Mouse (Mus musculus) adrenal gland, postnatal 14 days (tissue): ENCODE results near the gene Mycbp2. TPM values are rescaled to one million over a fixed set of nuclear protein-coding genes. Genes with fewer than 3 reads are reported as not detected.

Source experiments
- DNase-seq: peaks from one replicate; pipeline ENCODE4 v3.0.0; 2021; ENCODE audit warnings: mixed read lengths
- total RNA-seq: library from RNA; stranded (reverse); gene quantifications from 2 replicates; pipeline ENCODE4 v1.2.3, GENCODE M21; 2021

Gene Mycbp2
- total RNA-seq, 1 experiment from 2014 or later, result 49.7 TPM

GRCm38 (mm10) chr14:103073825-103074224, 272.8 kb downstream of the Mycbp2 start:
- no peak for DNase-seq

DNA sequence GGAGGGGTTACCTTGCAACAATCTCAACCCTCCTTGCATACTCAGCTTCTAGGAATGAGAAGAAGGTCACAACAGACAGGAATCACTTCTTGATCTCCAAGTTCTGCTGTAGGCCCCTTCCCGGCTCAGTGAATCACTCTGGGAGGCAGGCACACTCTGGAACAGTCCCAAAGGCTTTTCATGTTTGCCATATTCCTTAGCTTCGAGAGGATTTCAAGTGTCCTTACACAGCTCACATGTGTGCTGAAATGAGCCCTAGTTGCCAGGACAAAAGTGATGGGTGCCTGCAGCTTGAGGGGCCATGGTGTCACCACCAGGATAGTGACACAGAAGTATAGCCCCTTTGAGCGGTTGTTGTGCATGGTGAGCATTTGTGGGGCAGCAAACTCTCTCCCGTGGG, 273.9 kb downstream of the Mycbp2 start:
- no peak for DNase-seq

- no peak for DNase-seq
Measured at GRCm38 (mm10) chr14:103071471-103071870, 275.1 kb downstream of the Mycbp2 start.

DNA sequence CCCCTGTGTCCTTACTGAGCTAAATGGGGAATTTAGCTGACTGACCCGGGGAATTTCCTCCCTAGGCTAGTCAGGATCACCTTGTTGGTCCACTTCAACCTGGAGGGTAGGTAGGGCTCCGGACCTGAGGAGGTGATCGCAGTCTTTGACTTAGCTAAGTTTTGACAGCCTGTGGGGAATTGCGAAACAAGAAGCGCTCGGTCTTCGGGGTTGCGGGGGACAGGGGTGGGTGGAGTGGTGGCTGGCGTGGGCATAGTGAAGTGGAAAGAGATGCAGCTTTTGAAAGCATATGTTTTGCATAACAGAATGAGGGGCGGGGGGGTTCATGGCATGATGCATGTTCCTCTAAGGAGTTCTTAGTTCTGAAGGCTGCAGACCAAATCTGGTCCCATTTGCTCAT, 275.8 kb downstream of the Mycbp2 start:
- peak; percentile 18 for DNase-seq

- DNase-seq, result peak; percentile 98
Measured at GRCm38 (mm10) chr14:103069864-103070611, 276.6 kb downstream of the Mycbp2 start, which contains the start of gene Cln5. TSS of gene Cln5 (plus strand) at chr14:103070216.

- DNase-seq, result no peak
Measured at GRCm38 (mm10) chr14:103069465-103069863, 277.1 kb downstream of the Mycbp2 start.

- peak; percentile 84 for DNase-seq
Measured at GRCm38 (mm10) chr14:103065294-103066167, 281.1 kb downstream of the Mycbp2 start.

Other genes with a start within 250 kb of the Mycbp2 start
- gene Fbxl3, start 247.2 kb downstream of the Mycbp2 start, total RNA-seq, result 69.7 and 89.3 TPM in 2 replicates
- gene Scel, start 166.5 kb upstream of the Mycbp2 start, total RNA-seq, result 0.15 TPM in 1 of 2 replicates, not detected in the other